Mouse (Mus musculus): Measurements from ENCODE around the gene Olfr866. TPM values are rescaled to one million over a fixed set of nuclear protein-coding genes. Genes with fewer than 3 reads are reported as not detected.

Olfr866 gene
- polyA plus RNA-seq (2021): not detected

GRCm38 (mm10) chr9:20027935-20028334 is at the start of gene Olfr866:
Gene Olfr866 (minus strand): TSS chr9:20028035.
- DNase-seq (ENCODE audit: low read depth, low spot score) (no peak), ATAC-seq (no peak)
- in situ Hi-C loops (cut with MboI; ENCODE audit: low pct_unique_long_range_greater_than_20kb): no loop called here
- ChIA-PET CTCF (no interaction called here), POLR2A (no interaction called here)
- H3K27me3 ChIP-seq: peaks cover 14% of the 10 kb centered on the region
- TF ChIP-seq CTCF (IDR thresholded peaks at IDR 0.05): no peak

DNA sequence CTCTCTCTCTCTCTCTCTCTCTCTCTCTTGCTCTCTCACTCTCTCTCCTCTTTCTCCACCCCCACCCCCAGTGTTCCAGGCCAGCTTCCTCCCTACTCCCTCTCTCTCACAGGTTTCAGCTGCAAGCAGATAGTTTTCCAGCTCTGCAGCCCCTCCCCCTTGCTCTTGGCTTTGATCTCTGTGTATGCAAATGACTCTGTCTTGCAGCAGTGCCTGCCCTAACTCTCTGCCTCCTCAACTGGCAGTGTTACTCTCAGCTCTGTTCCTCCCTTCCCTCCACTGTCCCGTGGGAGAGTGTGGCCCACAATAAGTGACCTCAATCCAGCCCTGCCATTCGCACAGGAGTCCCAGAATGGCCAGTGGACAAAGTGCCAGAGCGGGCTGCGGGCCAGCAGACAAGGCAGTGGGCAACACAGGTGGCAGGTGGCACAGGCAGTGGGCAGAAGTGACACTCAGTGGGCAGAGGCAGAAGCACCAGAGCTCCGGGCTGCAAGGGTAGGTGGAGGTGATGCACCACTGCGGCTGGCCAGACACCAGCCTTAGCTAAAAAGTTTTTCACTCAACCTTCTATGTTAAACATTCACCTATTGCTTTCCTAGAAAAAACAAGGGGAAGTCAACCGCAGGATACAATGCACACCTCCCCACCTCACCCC is 45.8 kb upstream of the Olfr866 start:
- in situ Hi-C loops (cut with MboI; ENCODE audit: low pct_unique_long_range_greater_than_20kb): no loop called here
- POLR2A ChIA-PET: no interaction called here
- ATAC-seq: peak; percentile 39

DNA sequence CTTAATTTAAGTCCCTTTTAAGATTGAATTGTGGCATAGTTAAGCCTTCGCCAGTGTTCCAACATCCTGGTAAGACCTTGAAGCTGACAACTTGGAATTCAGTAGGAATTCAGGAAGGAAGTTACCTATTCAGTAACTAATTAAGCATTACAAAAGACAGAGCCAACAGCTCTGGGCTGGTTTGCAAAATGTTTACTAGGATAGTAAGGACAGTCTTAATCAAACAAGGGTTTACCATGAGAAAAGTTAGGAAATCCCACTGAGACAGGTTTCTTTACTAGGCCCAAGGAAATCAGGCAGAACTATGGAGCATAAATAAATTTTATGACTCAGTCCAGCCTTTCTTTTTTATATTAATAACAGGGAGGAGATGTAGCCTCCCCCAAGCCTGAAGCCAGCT is 43.5 kb upstream of the Olfr866 start:
- ChIA-PET CTCF (no interaction called here), POLR2A (no interaction called here)
- DNase-seq (ENCODE audit: low read depth, low spot score): no peak
- in situ Hi-C loops (cut with MboI; ENCODE audit: low pct_unique_long_range_greater_than_20kb): no loop called here
- no peak for ATAC-seq
- no peak for TF ChIP-seq CTCF (IDR thresholded peaks at IDR 0.05)
- H3K27me3 ChIP-seq: no peaks in the 10 kb centered on the region

More for the DNA sequence above, 45.8 kb upstream of the Olfr866 start:
- no peaks in the 10 kb centered on the region for H3K27me3 ChIP-seq
- no peak for TF ChIP-seq CTCF (IDR thresholded peaks at IDR 0.05)
- CTCF ChIA-PET: no interaction called here
- DNase-seq (ENCODE audit: low read depth, low spot score): no peak

- in situ Hi-C loops (cut with MboI; ENCODE audit: low pct_unique_long_range_greater_than_20kb): no loop called here
- no peaks in the 10 kb centered on the region for H3K27me3 ChIP-seq
- no peak for DNase-seq (ENCODE audit: low read depth, low spot score)
- ATAC-seq: no peak
- CTCF ChIA-PET: no interaction called here
- POLR2A ChIA-PET: no interaction called here
- TF ChIP-seq CTCF (IDR thresholded peaks at IDR 0.05): no peak
Measured at GRCm38 (mm10) chr9:20070236-20070635, 42.4 kb upstream of the Olfr866 start.

GRCm38 (mm10) chr9:20057462-20057861 is 29.6 kb upstream of the Olfr866 start, which contains the start of gene Olfr867:
Gene Olfr867 (minus strand): TSS chr9:20057562.
- in situ Hi-C loops (cut with MboI; ENCODE audit: low pct_unique_long_range_greater_than_20kb): no loop called here
- peaks cover 13% of the 10 kb centered on the region for H3K27me3 ChIP-seq
- DNase-seq (ENCODE audit: low read depth, low spot score) (no peak), ATAC-seq (no peak)
- ChIA-PET POLR2A (no interaction called here), CTCF (no interaction called here)
- no peak for TF ChIP-seq CTCF (IDR thresholded peaks at IDR 0.05)

- in situ Hi-C loops (cut with MboI; ENCODE audit: low pct_unique_long_range_greater_than_20kb): no loop called here
- ChIA-PET POLR2A (no interaction called here), CTCF (no interaction called here)
- no peak for ATAC-seq
- no peak for DNase-seq (ENCODE audit: low read depth, low spot score)
- TF ChIP-seq CTCF (IDR thresholded peaks at IDR 0.05): no peak
- H3K27me3 ChIP-seq: peaks cover 5% of the 10 kb centered on the region
Measured at GRCm38 (mm10) chr9:20047964-20048363, 20.1 kb upstream of the Olfr866 start.

Other genes with a start within 250 kb of the Olfr866 start
- not detected for gene Olfr58, start 247.8 kb downstream of the Olfr866 start, polyA plus RNA-seq (2021)
- gene Olfr859, start 223.1 kb downstream of the Olfr866 start, polyA plus RNA-seq (2021): not detected
- gene Olfr860, start 178.3 kb downstream of the Olfr866 start, polyA plus RNA-seq (2021): not detected
- gene Olfr862, start 140.0 kb downstream of the Olfr866 start, polyA plus RNA-seq (2021): not detected
- 2.6 TPM for gene Olfr77, start 111.2 kb downstream of the Olfr866 start, polyA plus RNA-seq (2021)
- gene Olfr867, start 29.5 kb upstream of the Olfr866 start, polyA plus RNA-seq (2021): not detected
- gene Olfr868, start 70.6 kb upstream of the Olfr866 start, polyA plus RNA-seq (2021): not detected
- not detected for gene Olfr869, start 101.0 kb upstream of the Olfr866 start, polyA plus RNA-seq (2021)
- not detected for gene Olfr870, start 146.0 kb upstream of the Olfr866 start, polyA plus RNA-seq (2021)
- gene Olfr871, start 184.2 kb upstream of the Olfr866 start, polyA plus RNA-seq (2021): not detected
- gene Olfr872, start 209.1 kb upstream of the Olfr866 start, polyA plus RNA-seq (2021): not detected

Data from Patski (cell line).